Comparison of ENCODE assay signal across 12 mouse cellular contexts in the genomic region with DNA sequence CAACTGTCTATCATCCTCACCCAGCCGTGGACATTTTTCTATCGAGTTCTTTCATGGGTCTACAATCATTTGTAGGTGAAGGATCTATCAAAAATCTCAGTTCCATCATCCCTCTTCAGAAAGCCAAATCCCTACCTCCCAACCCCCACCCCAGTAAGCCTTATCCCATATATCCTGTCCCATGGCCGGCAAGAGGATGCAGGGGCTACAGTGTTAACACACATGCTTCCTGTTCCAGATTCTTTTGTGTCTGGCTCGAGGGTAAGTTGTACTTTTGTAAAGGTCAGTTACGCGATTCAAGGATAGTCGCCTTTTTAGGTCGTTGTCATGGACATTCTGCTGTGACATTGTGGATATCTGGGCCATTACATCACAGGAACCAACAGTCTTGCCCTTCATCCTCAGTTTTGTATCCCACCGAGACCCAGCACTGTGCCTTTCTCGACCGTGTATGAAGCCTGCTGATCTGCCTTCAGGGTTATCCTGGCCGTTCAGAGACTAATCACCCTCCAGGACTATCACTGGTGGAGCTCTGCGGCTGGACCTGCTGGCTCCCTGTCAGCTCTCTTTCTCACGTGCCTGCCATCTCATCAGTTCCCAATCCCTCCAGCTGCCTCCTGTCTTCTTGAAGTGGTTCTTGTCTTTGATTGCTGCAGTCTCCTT.
DNase-seq lines count a peak whose midpoint lies in the region; ATAC-seq and TF ChIP-seq lines count a peak whose summit lies in the region.
"Had no signal": no experiment of that assay in that cellular context is flagged by ENCODE, and none has a peak within 500 bp of the region (broad histone marks: within the 10 kb centered on the region; RNA-seq: fewer than 3 reads in every experiment).

No protein-coding gene starts in this region.

- no peak for TF ChIP-seq CTCF in lung, adult 2 months (IDR thresholded peaks at IDR 0.05; ENCODE audit: insufficient read depth, low read length)

- peak overlapping the region; percentile 42; the same call in 1 of the 2 replicates for H3K27ac ChIP-seq in embryonic facial prominence, embryonic 12.5 days
- H3K27ac ChIP-seq: left cerebral cortex, adult 2 months; liver, embryonic 14.5 days had no signal

- WGBS in lung, adult 2 months = 30% methylated on average over 14 of the region's 14 CpGs
- 36% methylated on average over 14 of the region's 14 CpGs for WGBS in embryonic facial prominence, embryonic 12.5 days

- DNase-seq in heart, adult 18-20 months = peak; percentile 8 to 20
- DNase-seq in heart, postnatal 4 days = no peak
- DNase-seq in lung, adult 2 months = no peak
- no peak for DNase-seq in lung, adult 18-20 months
- DNase-seq in lung, postnatal 10 days = peak; percentile 27
- no peak for DNase-seq in thymus, adult 18-20 months
- no peak for DNase-seq in ovary, postnatal 14 days (ENCODE audit: low spot score)
- DNase-seq: thymus, adult 2 months had no signal

- H3K9me3 ChIP-seq in embryonic facial prominence, embryonic 12.5 days = no peaks in the 10 kb centered on the region

- peaks cover 3% of the 10 kb centered on the region; the same call in 1 of the 2 replicates for H3K4me1 ChIP-seq in lung, adult 2 months (ENCODE audit: control insufficient read depth, insufficient read depth, low read length)
- H3K4me1 ChIP-seq in embryonic facial prominence, embryonic 12.5 days = peaks cover 8% of the 10 kb centered on the region; the same call in 1 of the 2 replicates

- H3K4me2 ChIP-seq in embryonic facial prominence, embryonic 12.5 days (replicated peaks) = no peak overlapping the region

- no peak for ATAC-seq in embryonic facial prominence, embryonic 12.5 days (ENCODE audit: insufficient number of reproducible peaks, insufficient read depth, low FRiP score, low TSS enrichment)
- ATAC-seq: CD4-positive, CD25-positive, alpha-beta regulatory T cell, adult 4 months had no signal

- peak overlapping the region; percentile 10 for H3K4me3 ChIP-seq in lung, adult 2 months (replicated peaks; ENCODE audit: extremely low read depth, low read depth, low read length)
- H3K4me3 ChIP-seq in embryonic facial prominence, embryonic 12.5 days = no peak overlapping the region
- H3K4me3 ChIP-seq: left cerebral cortex, adult 2 months had no signal

- no peak for TF ChIP-seq POLR2A in lung, adult 2 months (IDR thresholded peaks at IDR 0.05; ENCODE audit: borderline replicate concordance, extremely low read depth, low read depth, low read length)

- H3K27me3 ChIP-seq in embryonic facial prominence, embryonic 12.5 days = no peaks in the 10 kb centered on the region

- no peak overlapping the region for H3K9ac ChIP-seq in embryonic facial prominence, embryonic 12.5 days
- H3K9ac ChIP-seq: liver, embryonic 14.5 days had no signal

- no peaks in the 10 kb centered on the region for H3K36me3 ChIP-seq in embryonic facial prominence, embryonic 12.5 days

Comparison
In these comparisons a context has a peak if more than half of its experiments do, and no peak if none do; other contexts are left out.
1. DNase-seq: peak in heart, adult 18-20 months (2 of 2) and lung, postnatal 10 days (single experiment); none in heart, postnatal 4 days (single experiment), lung, adult 2 months (single experiment), lung, adult 18-20 months (0 of 2), thymus, adult 18-20 months (0 of 2) and ovary, postnatal 14 days (single experiment).